Mouse (Mus musculus) testis, adult 2 months (tissue): ENCODE measurements around the gene Cd3g.

Experiments used
- CTCF ChIP-seq: fragments of 200-500 bp; IDR thresholded peaks from 2 replicates; pipeline ENCODE4 v1.5.1; 2012; ENCODE audit warnings: low read depth, mild to moderate bottlenecking, inconsistent platforms, low read length, moderate library complexity; ENCODE audit not compliant: control insufficient read depth, insufficient read depth, insufficient replicate concordance
- POLR2A ChIP-seq: fragments of 200-500 bp; IDR thresholded peaks from 2 replicates; pipeline ENCODE4 v1.6.1; 2012; ENCODE audit warnings: low read depth, mild to moderate bottlenecking, inconsistent platforms, low read length, moderate library complexity; ENCODE audit not compliant: control insufficient read depth

GRCm38 (mm10) chr9:44986242-44986781 lies 6.1 kb upstream of the Cd3g start:
- no peak for TF ChIP-seq CTCF
- TF ChIP-seq POLR2A = peak; percentile 25; the same call in 1 of the 2 replicates
